Mouse (Mus musculus): Measurements from ENCODE around the gene Chrm1. TPM values are rescaled to one million over a fixed set of nuclear protein-coding genes. Genes with fewer than 3 reads are reported as not detected.
A peak's percentile ranks its signal among the peaks of the same experiment; 100 is the strongest.

Chrm1 gene
- total RNA-seq, 2 experiments from 2014 or later = 160 to 162 TPM

GRCm38 (mm10) chr19:8681633-8682362 is 18.2 kb downstream of the Chrm1 start:
- intact Hi-C loops (cut with DNase I) = loop anchor here (2.0 kb wide), 1 partner anchor 113 kb away; no protein-coding TSS in a partner anchor
- no peak for DNase-seq (ENCODE audit: low spot score in 2 of 2)

- DNase-seq (ENCODE audit: low spot score in 2 of 2) = peak; percentile 68 to 90
- intact Hi-C loops (cut with DNase I) = loop anchor here (1.0 to 2.0 kb wide), 3 partner anchors 21 to 114 kb away; no protein-coding TSS in a partner anchor
Observed at GRCm38 (mm10) chr19:8682996-8683395, 19.4 kb downstream of the Chrm1 start.

- peak in 1 of 2 experiments; percentile 50 for DNase-seq (ENCODE audit: low spot score in 2 of 2)
- intact Hi-C loops (cut with DNase I) = loop anchor here (1.0 to 2.0 kb wide), 3 partner anchors 21 to 115 kb away; no protein-coding TSS in a partner anchor
Observed at GRCm38 (mm10) chr19:8683627-8684026, 20.0 kb downstream of the Chrm1 start.

- intact Hi-C loops (cut with DNase I) = no loop called here
Observed at GRCm38 (mm10) chr19:8691871-8692539, 28.4 kb downstream of the Chrm1 start.

GRCm38 (mm10) chr19:8692740-8693139 is 29.2 kb downstream of the Chrm1 start:
- DNase-seq (ENCODE audit: low spot score in 2 of 2) = no peak
- intact Hi-C loops (cut with DNase I) = no loop called here

More at GRCm38 (mm10) chr19:8691871-8692539, 28.4 kb downstream of the Chrm1 start:
- DNase-seq (ENCODE audit: low spot score in 2 of 2) = no peak

GRCm38 (mm10) chr19:8695330-8695729 is 31.7 kb downstream of the Chrm1 start:
- no peak for DNase-seq (ENCODE audit: low spot score in 2 of 2)
- intact Hi-C loops (cut with DNase I) = no loop called here

- intact Hi-C loops (cut with DNase I) = no loop called here
- DNase-seq (ENCODE audit: low spot score in 2 of 2) = no peak
Observed at GRCm38 (mm10) chr19:8699652-8700051, 36.1 kb downstream of the Chrm1 start.

- intact Hi-C loops (cut with DNase I) = no loop called here
- DNase-seq (ENCODE audit: low spot score in 2 of 2) = no peak
Observed at GRCm38 (mm10) chr19:8702458-8702857, 38.9 kb downstream of the Chrm1 start.

GRCm38 (mm10) chr19:8703571-8703970 is 40.0 kb downstream of the Chrm1 start:
- intact Hi-C loops (cut with DNase I) = no loop called here
- DNase-seq (ENCODE audit: low spot score in 2 of 2) = no peak

GRCm38 (mm10) chr19:8705026-8705708 is 41.6 kb downstream of the Chrm1 start:
- intact Hi-C loops (cut with DNase I) = no loop called here
- no peak for DNase-seq (ENCODE audit: low spot score in 2 of 2)

- no peak for DNase-seq (ENCODE audit: low spot score in 2 of 2)
- intact Hi-C loops (cut with DNase I) = no loop called here
Observed at GRCm38 (mm10) chr19:8706132-8706667, 42.6 kb downstream of the Chrm1 start.

GRCm38 (mm10) chr19:8706930-8707329 is 43.3 kb downstream of the Chrm1 start:
- intact Hi-C loops (cut with DNase I) = no loop called here
- DNase-seq (ENCODE audit: low spot score in 2 of 2) = no peak

- intact Hi-C loops (cut with DNase I) = no loop called here
- DNase-seq (ENCODE audit: low spot score in 2 of 2) = no peak
Observed at GRCm38 (mm10) chr19:8708954-8709353, 45.4 kb downstream of the Chrm1 start.

GRCm38 (mm10) chr19:8710057-8710456 is 46.5 kb downstream of the Chrm1 start:
- intact Hi-C loops (cut with DNase I) = no loop called here
- peak in 1 of 2 experiments; percentile 27 for DNase-seq (ENCODE audit: low spot score in 2 of 2)

GRCm38 (mm10) chr19:8711506-8711905 is 47.9 kb downstream of the Chrm1 start:
- no peak for DNase-seq (ENCODE audit: low spot score in 2 of 2)
- intact Hi-C loops (cut with DNase I) = no loop called here

- intact Hi-C loops (cut with DNase I) = no loop called here
- DNase-seq (ENCODE audit: low spot score in 2 of 2) = no peak
Observed at GRCm38 (mm10) chr19:8711949-8712869, 48.6 kb downstream of the Chrm1 start.

- intact Hi-C loops (cut with DNase I) = loop anchor here (1.0 kb wide), 1 partner anchor 10 kb away; the partner anchor contains the start of gene Slc3a2
- DNase-seq (ENCODE audit: low spot score in 2 of 2) = peak; percentile 62 to 78
Observed at GRCm38 (mm10) chr19:8712870-8713305, 49.3 kb downstream of the Chrm1 start.

GRCm38 (mm10) chr19:8713306-8713996 is 49.9 kb downstream of the Chrm1 start:
- intact Hi-C loops (cut with DNase I) = loop anchor here (1.0 kb wide), 1 partner anchor 10 kb away; the partner anchor contains the start of gene Slc3a2
- peak; percentile 93 to 94 for DNase-seq (ENCODE audit: low spot score in 2 of 2)

All from left cerebral cortex, postnatal 25 days (tissue).